ENCODE assay signal across 17 mouse cellular contexts in genomic region chr5:96558049-96558804, GRCm38 (mm10).
DNase-seq lines count a peak whose midpoint lies in the region; ATAC-seq and TF ChIP-seq lines count a peak whose summit lies in the region.
"Had no signal": no experiment of that assay in that cellular context is flagged by ENCODE, and none has a peak within 500 bp of the region (broad histone marks: within the 10 kb centered on the region; RNA-seq: fewer than 3 reads in every experiment).

No protein-coding gene starts in this region.

- no peak for ATAC-seq in heart, embryonic 13.5 days (ENCODE audit: extremely low read depth, insufficient number of reproducible peaks, low FRiP score, low TSS enrichment)
- peak; percentile 62; the same call in 1 of the 2 replicates for ATAC-seq in midbrain, embryonic 12.5 days (ENCODE audit: low FRiP score, low read depth)
- ATAC-seq in midbrain, postnatal 0 days (ENCODE audit: low FRiP score): no peak
- peak; percentile 61; the same call in 1 of the 2 replicates for ATAC-seq in hindbrain, embryonic 16.5 days
- ATAC-seq: forebrain, embryonic 16.5 days had no signal

- 34% methylated on average over 8 of the region's 8 CpGs for WGBS in heart, embryonic 13.5 days
- WGBS in midbrain, embryonic 12.5 days: 25% methylated on average over 8 of the region's 8 CpGs
- WGBS in midbrain, postnatal 0 days: 22% methylated on average over 8 of the region's 8 CpGs
- WGBS in hindbrain, embryonic 16.5 days: 22% methylated on average over 8 of the region's 8 CpGs

- no peak overlapping the region for H3K4me3 ChIP-seq in heart, embryonic 13.5 days
- no peak overlapping the region for H3K4me3 ChIP-seq in midbrain, embryonic 12.5 days
- H3K4me3 ChIP-seq in midbrain, postnatal 0 days (ENCODE audit: low read depth, low read length): no peak overlapping the region
- no peak overlapping the region for H3K4me3 ChIP-seq in hindbrain, embryonic 16.5 days (ENCODE audit: low read length)
- H3K4me3 ChIP-seq: limb, embryonic 15.5 days; myocyte had no signal

- H3K36me3 ChIP-seq in heart, embryonic 13.5 days: peaks cover 13% of the 10 kb centered on the region
- no peaks in the 10 kb centered on the region for H3K36me3 ChIP-seq in midbrain, embryonic 12.5 days
- H3K36me3 ChIP-seq in midbrain, postnatal 0 days (ENCODE audit: insufficient read depth, low read length): no peaks in the 10 kb centered on the region
- no peaks in the 10 kb centered on the region for H3K36me3 ChIP-seq in hindbrain, embryonic 16.5 days (ENCODE audit: control insufficient read depth, insufficient read depth, low read length)

- H3K9ac ChIP-seq in heart, embryonic 13.5 days: peak overlapping the region; percentile 28; the same call in 1 of the 2 replicates
- no peak overlapping the region for H3K9ac ChIP-seq in midbrain, embryonic 12.5 days (replicated peaks)
- H3K9ac ChIP-seq in midbrain, postnatal 0 days (replicated peaks; ENCODE audit: low read length, poor library complexity, severe bottlenecking): no peak overlapping the region
- H3K9ac ChIP-seq in hindbrain, embryonic 16.5 days (ENCODE audit: low read depth, low read length): no peak overlapping the region
- H3K9ac ChIP-seq: limb, embryonic 15.5 days had no signal

- H3K9me3 ChIP-seq in heart, embryonic 13.5 days: no peaks in the 10 kb centered on the region
- H3K9me3 ChIP-seq in midbrain, embryonic 12.5 days: no peaks in the 10 kb centered on the region
- H3K9me3 ChIP-seq in midbrain, postnatal 0 days (ENCODE audit: low read length): no peaks in the 10 kb centered on the region
- no peaks in the 10 kb centered on the region for H3K9me3 ChIP-seq in hindbrain, embryonic 16.5 days (ENCODE audit: control insufficient read depth, low read length)
- H3K9me3 ChIP-seq: limb, embryonic 15.5 days had no signal

- TF ChIP-seq CTCF in midbrain, postnatal 0 days (IDR thresholded peaks at IDR 0.05): no peak

- H3K27me3 ChIP-seq in heart, embryonic 13.5 days (replicated peaks): no peaks in the 10 kb centered on the region
- no peaks in the 10 kb centered on the region for H3K27me3 ChIP-seq in midbrain, embryonic 12.5 days
- no peaks in the 10 kb centered on the region for H3K27me3 ChIP-seq in midbrain, postnatal 0 days (ENCODE audit: insufficient read depth, low read length)
- no peaks in the 10 kb centered on the region for H3K27me3 ChIP-seq in hindbrain, embryonic 16.5 days (replicated peaks; ENCODE audit: control insufficient read depth, insufficient read depth, low read length)
- H3K27me3 ChIP-seq: limb, embryonic 15.5 days had no signal

- H3K4me1 ChIP-seq in heart, embryonic 13.5 days: peaks cover 23% of the 10 kb centered on the region
- peaks cover 7% of the 10 kb centered on the region; the same call in 1 of the 2 replicates for H3K4me1 ChIP-seq in midbrain, embryonic 12.5 days
- H3K4me1 ChIP-seq in midbrain, postnatal 0 days (ENCODE audit: insufficient read depth, low read length): no peaks in the 10 kb centered on the region
- peaks cover 4% of the 10 kb centered on the region for H3K4me1 ChIP-seq in hindbrain, embryonic 16.5 days (ENCODE audit: control insufficient read depth, insufficient read depth, low read depth, low read length)
- H3K4me1 ChIP-seq: limb, embryonic 15.5 days had no signal

- H3K27ac ChIP-seq in heart, embryonic 13.5 days (replicated peaks): peak overlapping the region; percentile 69
- H3K27ac ChIP-seq in midbrain, embryonic 12.5 days (replicated peaks): peak overlapping the region; percentile 71
- H3K27ac ChIP-seq in midbrain, postnatal 0 days (ENCODE audit: low read depth, low read length): no peak overlapping the region
- no peak overlapping the region for H3K27ac ChIP-seq in hindbrain, embryonic 16.5 days (ENCODE audit: low read depth, low read length)
- H3K27ac ChIP-seq: kidney, postnatal 0 days; limb, embryonic 15.5 days had no signal

- peak overlapping the region; percentile 18 for H3K4me2 ChIP-seq in heart, embryonic 13.5 days
- H3K4me2 ChIP-seq in midbrain, embryonic 12.5 days (replicated peaks): no peak overlapping the region
- H3K4me2 ChIP-seq in midbrain, postnatal 0 days (ENCODE audit: low read depth, low read length, poor library complexity, severe bottlenecking): no peak overlapping the region
- no peak overlapping the region for H3K4me2 ChIP-seq in hindbrain, embryonic 16.5 days (ENCODE audit: low read length)
- H3K4me2 ChIP-seq: limb, embryonic 15.5 days had no signal

- no peak for DNase-seq in heart, adult 8-10 months (ENCODE audit: low spot score)
- no peak for DNase-seq in midbrain, postnatal 0 days (ENCODE audit: low spot score)
- peak; percentile 10 for DNase-seq in adipocyte (ENCODE audit: low spot score)
- DNase-seq in thymus, postnatal 0 days (ENCODE audit: low spot score): no peak
- DNase-seq in kidney, postnatal 4 days: no peak
- DNase-seq: cerebellum, postnatal 14 days; gastrocnemius, postnatal 10 days; layer of hippocampus, adult 9-11 months; lung, adult 18-20 months; thymus, postnatal 36 days had no signal

Comparison
In these comparisons a context has a peak if more than half of its experiments do, and no peak if none do; other contexts are left out.
1. ATAC-seq: peak in midbrain, embryonic 12.5 days (single experiment) and hindbrain, embryonic 16.5 days (single experiment); none in heart, embryonic 13.5 days (single experiment) and midbrain, postnatal 0 days (single experiment).
2. H3K27ac ChIP-seq: peak in heart, embryonic 13.5 days (single experiment) and midbrain, embryonic 12.5 days (single experiment); none in midbrain, postnatal 0 days (single experiment) and hindbrain, embryonic 16.5 days (single experiment).